Mouse (Mus musculus): ENCODE data around the gene Adamts1.

The Adamts1 gene

DNA sequence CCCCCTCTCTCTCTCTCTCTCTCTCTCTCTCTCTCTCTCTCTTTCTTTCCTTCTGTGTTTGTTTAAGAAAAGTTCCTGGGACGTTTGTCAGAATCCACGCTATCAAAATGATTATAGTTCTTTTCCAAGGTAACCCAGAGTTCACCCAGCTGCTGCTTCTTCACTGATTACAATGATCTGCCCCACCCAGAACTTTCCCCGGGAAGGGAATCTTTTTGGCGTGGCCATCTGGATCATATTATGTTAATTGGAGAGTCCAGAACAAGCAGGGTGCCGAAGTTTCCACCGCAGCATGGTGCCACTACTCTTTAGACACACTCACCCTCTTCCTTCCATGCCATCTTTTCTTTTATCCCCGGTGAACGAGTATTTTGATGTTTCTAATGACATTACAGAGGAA lies 37.2 kb downstream of the Adamts1 start:
- no peak for DNase-seq (ENCODE audit: low spot score)

DNA sequence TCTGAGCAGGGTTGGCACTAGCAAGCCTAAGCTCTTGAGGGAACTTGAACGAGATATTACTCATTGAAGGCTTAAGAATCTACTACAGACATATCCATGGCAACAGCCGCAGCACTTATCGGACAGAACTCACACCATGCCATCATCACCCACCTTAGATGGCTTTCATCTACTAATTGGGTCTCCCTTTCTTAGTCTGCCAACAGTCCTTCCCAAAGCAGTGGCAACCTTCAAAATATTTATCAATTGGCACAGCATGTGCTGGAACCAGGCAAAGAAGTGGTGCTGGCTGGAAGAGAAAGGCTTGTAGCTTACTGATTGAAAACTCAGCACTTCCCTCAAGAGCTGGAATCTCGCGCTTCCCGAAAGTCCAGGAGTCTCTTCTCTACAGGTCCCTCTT lies 37.7 kb downstream of the Adamts1 start:
- no peak for DNase-seq (ENCODE audit: low spot score)

DNA sequence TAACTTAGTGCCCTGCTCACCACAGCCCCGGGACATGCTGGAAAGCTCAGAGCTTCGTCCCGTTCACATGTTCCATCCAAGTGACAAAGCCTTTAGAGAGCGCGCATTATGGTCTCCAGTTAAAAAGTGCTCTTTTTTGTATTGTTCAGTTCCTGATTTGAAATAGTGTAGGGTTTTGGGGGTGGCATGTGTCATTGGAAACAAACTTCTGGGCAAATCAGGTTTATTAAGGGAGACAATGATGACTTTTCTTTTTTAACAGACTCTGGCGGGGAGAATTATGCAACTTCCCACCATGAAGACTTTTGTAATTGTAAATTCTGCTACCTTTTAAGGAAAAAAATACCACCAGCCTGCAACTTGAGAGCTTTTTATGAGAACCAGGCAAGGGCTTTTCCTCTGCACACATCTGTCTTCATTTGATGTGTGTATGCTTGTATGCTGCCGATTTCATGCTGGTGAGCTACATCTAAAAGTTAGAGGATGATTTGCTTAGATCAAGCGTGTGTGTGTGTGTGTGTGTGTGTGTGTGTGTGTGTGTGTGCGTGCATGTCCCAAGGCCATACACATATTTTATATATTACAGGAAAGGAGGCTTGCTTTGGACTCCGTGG lies 40.8 kb downstream of the Adamts1 start:
- DNase-seq (ENCODE audit: low spot score): no peak

GRCm38 (mm10) chr16:85760961-85761580 lies 41.8 kb downstream of the Adamts1 start:
- DNase-seq (ENCODE audit: low spot score): no peak

DNA sequence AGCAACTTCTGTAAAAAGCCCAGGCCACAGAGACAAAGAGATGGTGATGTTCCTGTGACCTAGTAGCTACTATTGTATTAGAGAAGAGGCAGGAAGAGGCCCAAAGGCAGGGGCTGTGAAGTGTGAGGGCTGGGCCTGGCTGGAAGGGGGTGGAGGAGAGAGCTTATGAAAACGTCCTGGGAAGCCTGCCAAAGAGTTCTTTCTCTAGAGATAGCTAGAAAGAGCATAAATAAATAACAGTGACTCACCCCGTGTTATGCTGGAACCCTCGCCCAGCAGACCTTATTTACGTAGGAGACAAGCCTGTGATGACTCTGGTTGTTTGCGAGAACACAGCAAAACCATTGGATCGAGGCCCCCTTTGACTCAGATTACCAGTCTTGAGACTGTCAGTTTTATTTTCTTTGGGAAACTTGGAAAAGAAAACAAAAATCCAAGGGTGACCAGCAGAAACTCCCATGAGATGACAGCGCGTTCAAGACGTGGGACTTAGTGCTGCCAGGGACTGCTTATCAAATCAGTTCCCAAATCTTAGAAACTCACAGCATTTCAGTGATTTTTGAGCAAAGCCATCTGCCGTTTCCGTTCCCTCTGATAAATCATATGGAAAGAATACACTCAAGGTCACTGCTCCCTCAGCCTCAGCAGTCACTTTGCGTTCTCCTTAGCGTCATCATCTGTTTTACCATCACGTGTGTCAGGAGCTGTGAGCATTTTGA lies 46.7 kb downstream of the Adamts1 start:
- peak; percentile 75 for DNase-seq (ENCODE audit: low spot score)

GRCm38 (mm10) chr16:85749335-85749734 lies 53.6 kb downstream of the Adamts1 start:
- DNase-seq (ENCODE audit: low spot score): no peak

DNA sequence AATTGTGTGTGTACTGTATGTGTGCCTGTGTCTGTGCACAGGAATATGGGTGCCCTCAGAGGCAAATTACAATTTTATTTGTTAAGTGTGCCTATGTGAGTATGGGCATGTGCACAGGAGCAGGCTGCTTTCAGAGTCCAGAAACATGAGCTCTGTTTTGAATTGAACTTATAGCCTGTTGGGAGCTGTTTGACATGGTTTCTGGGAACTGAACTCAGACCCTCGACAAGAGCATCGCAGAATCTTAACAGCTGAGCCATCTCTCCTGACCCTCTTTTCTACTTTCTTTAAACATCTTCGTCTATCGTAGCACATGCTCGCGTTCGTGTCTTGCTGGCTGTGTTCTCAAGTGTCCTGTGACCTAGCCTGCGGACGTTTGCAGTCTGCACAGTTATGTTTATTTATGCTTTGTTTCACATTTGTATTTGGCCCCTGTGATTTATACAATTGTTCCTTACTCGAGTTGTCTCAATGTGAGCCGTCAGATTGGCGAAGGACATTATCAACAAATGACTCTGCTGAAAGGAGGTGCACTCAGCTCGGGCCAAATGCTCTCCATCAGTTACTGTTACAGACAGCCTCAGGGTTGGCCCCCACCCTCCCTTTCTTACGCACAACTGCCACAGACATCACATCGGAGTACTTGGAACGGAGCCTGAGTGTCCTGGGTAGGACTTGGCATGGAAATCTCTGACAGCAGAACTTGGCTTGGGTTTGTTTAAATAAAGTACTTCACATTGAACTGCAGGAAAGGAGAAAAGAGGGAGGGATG lies 55.1 kb downstream of the Adamts1 start:
- DNase-seq (ENCODE audit: low spot score): no peak

GRCm38 (mm10) chr16:85746386-85746785 lies 56.5 kb downstream of the Adamts1 start:
- DNase-seq (ENCODE audit: low spot score): no peak

All from testis, postnatal 10 days (tissue).